Mouse (Mus musculus) limb, embryonic 14.5 days (tissue): ENCODE results near the gene Tenm2. TPM values are rescaled to one million over a fixed set of nuclear protein-coding genes. Genes with fewer than 3 reads are reported as not detected.

Experiments used
- ATAC-seq: fragments of 200-750 bp; cut with Nextera tagmentation; 2 replicates; pipeline ENCODE4 v1.8.0; 2017; ENCODE audit warnings: low read depth, moderate number of reproducible peaks, moderate TSS enrichment; ENCODE audit not compliant: low FRiP score
- DNase-seq: peaks from one replicate; pipeline ENCODE4 v3.0.0-alpha.2; 2015; ENCODE audit warnings: low spot score
- H3K27ac ChIP-seq: fragments of 300-500 bp; sonication (generic); replicated peaks from 2 replicates; pipeline ENCODE4 v1.5.1; 2014; ENCODE audit warnings: low read depth, mild to moderate bottlenecking, low read length, moderate library complexity, mixed read lengths
- H3K27me3 ChIP-seq: fragments of 300-500 bp; sonication (generic); 2 replicates; pipeline ENCODE4 v1.6.1; 2014; ENCODE audit warnings: low read length, mixed read lengths; ENCODE audit not compliant: control insufficient read depth, insufficient read depth
- H3K36me3 ChIP-seq: fragments of 300-500 bp; sonication (generic); 2 replicates; pipeline ENCODE4 v1.6.1; 2014; ENCODE audit warnings: mild to moderate bottlenecking, low read length, moderate library complexity, mixed read lengths; ENCODE audit not compliant: control insufficient read depth, insufficient read depth
- H3K4me1 ChIP-seq: fragments of 300-500 bp; sonication (generic); 2 replicates; pipeline ENCODE4 v1.6.1; 2014; ENCODE audit warnings: antibody characterized with exemption, low read length, mixed read lengths; ENCODE audit not compliant: control insufficient read depth, insufficient read depth
- H3K4me2 ChIP-seq: fragments of 300-500 bp; sonication (generic); replicated peaks from 2 replicates; pipeline ENCODE4 v1.6.1; 2014; ENCODE audit warnings: low read depth, mild to moderate bottlenecking, low read length, moderate library complexity; ENCODE audit not compliant: severe bottlenecking
- H3K4me3 ChIP-seq: fragments of 300-500 bp; sonication (generic); replicated peaks from 2 replicates; pipeline ENCODE4 v1.5.1; 2014; ENCODE audit warnings: low read length
- H3K9ac ChIP-seq: fragments of 300-500 bp; sonication (generic); 2 replicates; pipeline ENCODE4 v1.6.1; 2014; ENCODE audit warnings: mild to moderate bottlenecking, low read depth, low read length, moderate library complexity; ENCODE audit not compliant: severe bottlenecking
- H3K9me3 ChIP-seq: fragments of 300-500 bp; sonication (generic); 2 replicates; pipeline ENCODE4 v1.6.1; 2016; ENCODE audit warnings: low read length; ENCODE audit not compliant: control insufficient read depth
- POLR2A ChIP-seq: fragments of 200-500 bp; IDR thresholded peaks from 2 replicates; pipeline ENCODE4 v1.8.0; 2012; ENCODE audit warnings: inconsistent platforms, mild to moderate bottlenecking, moderate library complexity, borderline replicate concordance; ENCODE audit not compliant: insufficient read depth, insufficient read length; ENCODE audit errors: extremely low read depth
- WGBS: fragments of 180-500 bp; shearing (Covaris S2); extraction: QIAGEN DNeasy Blood & Tissue Kit; methylation state at CpG from one replicate; pipeline ENCODE4 v1.1.7; 2014; 5-methylcytosine and 5-hydroxymethylcytosine counted together
- polyA plus RNA-seq, 2 experiments: library from polyadenylated mRNA; depleted of rRNA in 1 of 2; stranded (reverse) in 1 of 2; unstranded in 1 of 2; fragments of >200 nt; fragmentation: Nextera tagmentation in 1 of 2; extraction: Ambion mirVana in 1 of 2; gene quantifications; 2 replicates each; pipeline versions ENCODE4 v1.2.1 to v1.2.3; 2012 to 2014

Tenm2 gene
- polyA plus RNA-seq, 2 experiments = 3.7 to 5.6 TPM

GRCm38 (mm10) chr11:37041259-37041658 lies 194.5 kb downstream of the Tenm2 start:
- no peak for DNase-seq
- no peak overlapping the region for H3K4me3 ChIP-seq
- H3K4me1 ChIP-seq = no peaks in the 10 kb centered on the region; the same call in 1 of the 2 replicates
- H3K27ac ChIP-seq = no peak overlapping the region
- no peak overlapping the region for H3K4me2 ChIP-seq
- no peaks in the 10 kb centered on the region for H3K27me3 ChIP-seq
- ATAC-seq = no peak
- no peak for TF ChIP-seq POLR2A
- WGBS = 68% methylated on average over 4 of the region's 4 CpGs
- H3K9me3 ChIP-seq = no peaks in the 10 kb centered on the region
- no peaks in the 10 kb centered on the region for H3K36me3 ChIP-seq
- H3K9ac ChIP-seq = no peak overlapping the region

- WGBS = 79% methylated on average over 3 of the region's 3 CpGs
- Histone ChIP-seq H3K27me3 (no peaks in the 10 kb centered on the region), H3K4me2 (no peak overlapping the region), H3K9ac (no peak overlapping the region), H3K4me3 (no peak overlapping the region), H3K4me1 (no peaks in the 10 kb centered on the region; the same call in 1 of the 2 replicates), H3K27ac (no peak overlapping the region), H3K36me3 (no peaks in the 10 kb centered on the region), H3K9me3 (no peaks in the 10 kb centered on the region)
- ATAC-seq = no peak
- TF ChIP-seq POLR2A = no peak
- no peak for DNase-seq
These were observed 196.5 kb downstream of the Tenm2 start for GRCm38 (mm10) chr11:37039283-37039682.

- DNase-seq (no peak), ATAC-seq (no peak)
- no peaks in the 10 kb centered on the region for H3K36me3 ChIP-seq
- 19% methylated on average over 7 of the region's 7 CpGs for WGBS
- no peak for TF ChIP-seq POLR2A
- no peaks in the 10 kb centered on the region for H3K9me3 ChIP-seq
- no peak overlapping the region for H3K27ac ChIP-seq
- H3K27me3 ChIP-seq = no peaks in the 10 kb centered on the region
- no peak overlapping the region for H3K9ac ChIP-seq
- no peak overlapping the region for H3K4me3 ChIP-seq
- no peaks in the 10 kb centered on the region for H3K4me1 ChIP-seq
- H3K4me2 ChIP-seq = no peak overlapping the region
These were observed 204.3 kb downstream of the Tenm2 start for GRCm38 (mm10) chr11:37031305-37032055.

- Histone ChIP-seq H3K4me1 (no peaks in the 10 kb centered on the region), H3K27ac (no peak overlapping the region), H3K27me3 (no peaks in the 10 kb centered on the region), H3K36me3 (no peaks in the 10 kb centered on the region), H3K9ac (no peak overlapping the region), H3K4me2 (no peak overlapping the region), H3K4me3 (no peak overlapping the region), H3K9me3 (no peaks in the 10 kb centered on the region)
- DNase-seq (no peak), ATAC-seq (no peak)
- TF ChIP-seq POLR2A = no peak
- 56% methylated on average over 1 of the region's 1 CpGs for WGBS
These were observed 223.9 kb downstream of the Tenm2 start for GRCm38 (mm10) chr11:37011900-37012299.

GRCm38 (mm10) chr11:37009243-37009642 lies 226.5 kb downstream of the Tenm2 start:
- Histone ChIP-seq H3K9ac (no peak overlapping the region), H3K27ac (no peak overlapping the region), H3K36me3 (no peaks in the 10 kb centered on the region), H3K9me3 (no peaks in the 10 kb centered on the region), H3K4me2 (no peak overlapping the region), H3K4me1 (no peaks in the 10 kb centered on the region), H3K27me3 (no peaks in the 10 kb centered on the region), H3K4me3 (no peak overlapping the region)
- ATAC-seq (no peak), DNase-seq (no peak)
- TF ChIP-seq POLR2A = no peak
- WGBS = 69% methylated on average over 1 of the region's 1 CpGs
